Mouse (Mus musculus) brain, embryonic 14.5 days (tissue): ENCODE measurements around the gene Hyal3.

Experiments used
- CTCF ChIP-seq: fragments of 200-500 bp; IDR thresholded peaks from 2 replicates; pipeline ENCODE4 v1.5.1; 2012; ENCODE audit warnings: inconsistent platforms, mild to moderate bottlenecking, moderate library complexity, borderline replicate concordance; ENCODE audit not compliant: insufficient read depth, insufficient read length; ENCODE audit errors: extremely low read depth
- POLR2A ChIP-seq: fragments of 200-500 bp; IDR thresholded peaks from 2 replicates; pipeline ENCODE4 v1.6.1; 2012; ENCODE audit warnings: mild to moderate bottlenecking, inconsistent platforms, borderline replicate concordance; ENCODE audit not compliant: poor library complexity, insufficient read depth, insufficient read length, severe bottlenecking; ENCODE audit errors: extremely low read depth

- no peak for TF ChIP-seq POLR2A
- TF ChIP-seq CTCF, result no peak
Observed at GRCm38 (mm10) chr9:107599433-107599832, 18.8 kb downstream of the Hyal3 start.
